Mouse (Mus musculus) ES-E14 (cell line): ENCODE measurements at regions not wholly inside any gene's neighbourhood (a gene's known extent, or its start where the extent isn't known, plus 50 kb on each side); places are given as distances from the start of the nearest gene placed in this dataset.

Experiments
- DNase-seq: peaks from one replicate; pipeline ENCODE4 v3.0.0-alpha.2; 2013; ENCODE audit warnings: low read depth, low spot score
- H3K27ac ChIP-seq: 2 replicates; pipeline ENCODE4 v1.5.1; 2012; ENCODE audit warnings: low read depth, mild to moderate bottlenecking, low read length, moderate library complexity, mixed read lengths; ENCODE audit not compliant: poor library complexity, insufficient read depth, severe bottlenecking
- H3K36me3 ChIP-seq: 2 replicates; pipeline ENCODE4 v1.6.1; 2012; ENCODE audit warnings: mild to moderate bottlenecking, low read length, moderate library complexity, mixed read lengths; ENCODE audit not compliant: control insufficient read depth, poor library complexity, insufficient read depth, severe bottlenecking
- H3K4me1 ChIP-seq, 2 experiments: fragments of 150-350 bp in 1 of 2; sonication (generic) in 1 of 2; 2 replicates each; pipeline ENCODE4 v1.6.1; 2012; ENCODE audit warnings: low read length in 2 of 2, mild to moderate bottlenecking in 1 of 2, mixed read lengths in 1 of 2; ENCODE audit not compliant: control insufficient read depth in 2 of 2, insufficient read depth in 2 of 2, poor library complexity in 1 of 2
- H3K4me3 ChIP-seq, 2 experiments: fragments of 150-350 bp in 1 of 2; sonication (generic) in 1 of 2; 2 replicates each; pipeline ENCODE4 v1.5.1; 2012; ENCODE audit warnings: low read length in 2 of 2, low read depth in 1 of 2, mild to moderate bottlenecking in 1 of 2, mixed read lengths in 1 of 2; ENCODE audit not compliant: insufficient read depth in 1 of 2, poor library complexity in 1 of 2, severe bottlenecking in 1 of 2
- H3K9ac ChIP-seq: 2 replicates; pipeline ENCODE4 v1.6.1; 2012; ENCODE audit warnings: low read depth, mild to moderate bottlenecking, low read length, mixed read lengths; ENCODE audit not compliant: poor library complexity, insufficient read depth, severe bottlenecking
- H3K9me3 ChIP-seq: fragments of 150-350 bp; sonication (generic); 2 replicates; pipeline ENCODE4 v1.6.1; 2012; ENCODE audit warnings: low read depth, mild to moderate bottlenecking, low read length; ENCODE audit not compliant: control insufficient read depth, insufficient read depth
- CHD2 ChIP-seq: IDR thresholded peaks from 2 replicates; pipeline ENCODE4 v1.6.1; 2014; ENCODE audit warnings: mild to moderate bottlenecking, low read depth, low read length, inconsistent platforms
- HCFC1 ChIP-seq: IDR thresholded peaks from 2 replicates; pipeline ENCODE4 v1.6.1; 2012; ENCODE audit warnings: low read length, inconsistent platforms, borderline replicate concordance; ENCODE audit not compliant: insufficient read depth
- MAFK ChIP-seq: IDR thresholded peaks from 2 replicates; pipeline ENCODE4 v1.6.1; 2014; ENCODE audit warnings: mild to moderate bottlenecking, low read depth, low read length, inconsistent platforms; ENCODE audit not compliant: insufficient read depth
- ZC3H11A ChIP-seq: IDR thresholded peaks from 2 replicates; pipeline ENCODE4 v1.6.1; 2012; ENCODE audit warnings: low read depth, mild to moderate bottlenecking, inconsistent platforms, low read length, borderline replicate concordance
- ZNF384 ChIP-seq: IDR thresholded peaks from 2 replicates; pipeline ENCODE4 v1.6.1; 2012; ENCODE audit warnings: low read depth, low read length, inconsistent platforms
- in situ Hi-C, 2 experiments: fragments of 600-800 bp; cut with MboI; formaldehyde crosslinking; loops; one replicate each; pipeline ENCODE4 v1.15.1; 2025; ENCODE audit warnings: low sequenced_read_pairs in 2 of 2, inconsistent platforms in 1 of 2; ENCODE audit not compliant: unreplicated experiment in 2 of 2

DNA sequence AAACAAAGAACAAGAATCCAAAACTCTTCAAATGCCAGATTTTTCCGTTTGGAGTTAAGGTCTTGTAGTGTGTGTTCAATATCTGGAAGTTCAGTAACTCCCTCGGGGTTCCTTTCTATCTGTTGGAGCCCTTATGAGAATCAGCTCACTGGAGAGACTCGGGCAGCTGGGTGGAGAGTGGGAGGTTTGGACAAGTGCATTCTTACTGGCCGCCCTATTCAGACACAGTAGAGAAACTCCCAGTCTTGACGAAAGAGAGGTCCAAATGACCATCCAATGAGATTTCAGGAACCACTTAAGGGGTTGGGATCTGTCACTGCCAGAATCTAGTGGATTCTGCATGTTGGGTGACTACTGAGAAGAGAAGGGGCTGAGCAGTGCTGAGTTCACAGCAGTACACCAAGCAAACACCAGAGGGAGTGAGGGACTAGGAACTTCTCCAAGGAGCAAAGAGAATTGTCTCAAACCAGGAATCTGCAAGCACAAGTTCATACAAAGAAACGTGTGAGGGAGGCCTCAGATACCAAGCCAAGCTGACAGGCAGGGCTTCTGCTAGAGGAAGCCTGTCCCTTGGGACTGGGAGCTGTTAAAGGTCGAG lies 310.0 kb upstream of the Magi2 start:
- no peaks in the 10 kb centered on the region for H3K9me3 ChIP-seq
- no peaks in the 10 kb centered on the region for H3K36me3 ChIP-seq
- in situ Hi-C loops = loop anchor here in 1 of 2 experiments (10.0 kb wide), 1 partner anchor 358 kb away; no protein-coding TSS in a partner anchor
- H3K27ac ChIP-seq = no peak overlapping the region
- no peak overlapping the region for H3K4me3 ChIP-seq
- TF ChIP-seq HCFC1 (no peak), ZC3H11A (peak; percentile 83; the same call in 1 of the 2 replicates)
- no peak overlapping the region for H3K9ac ChIP-seq
- H3K4me1 ChIP-seq = no peaks in the 10 kb centered on the region
- peak; percentile 73 for DNase-seq

DNA sequence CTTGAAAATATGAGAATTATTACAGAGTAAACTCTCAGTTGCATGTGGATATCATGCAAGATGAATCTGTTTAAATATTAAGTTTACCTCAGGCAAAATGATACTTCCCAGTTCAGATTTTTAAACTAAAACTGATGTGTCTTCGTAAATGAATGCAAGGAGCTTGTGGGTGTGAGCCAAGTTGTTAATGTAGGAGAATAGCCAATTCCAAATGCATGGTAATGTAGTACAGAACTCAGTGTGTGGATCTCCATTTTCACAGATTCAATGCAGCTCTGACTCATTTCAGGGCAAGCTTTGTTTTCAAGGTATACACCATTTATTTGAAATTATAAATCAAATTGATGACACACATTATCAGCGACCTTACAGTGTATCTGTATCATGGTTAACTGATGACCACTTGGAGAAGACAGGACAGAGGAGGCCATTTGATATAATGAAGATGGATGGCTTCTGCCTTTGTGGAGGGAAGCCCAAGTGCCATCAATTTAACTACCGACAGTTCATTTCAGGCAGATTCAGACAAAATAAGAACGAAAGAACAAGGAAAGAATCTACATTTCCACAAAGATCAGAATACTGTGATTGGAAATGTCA lies 272.9 kb upstream of the Magi2 start:
- Histone ChIP-seq H3K4me1 (no peaks in the 10 kb centered on the region), H3K27ac (no peak overlapping the region), H3K4me3 (no peak overlapping the region), H3K9me3 (no peaks in the 10 kb centered on the region), H3K9ac (no peak overlapping the region), H3K36me3 (no peaks in the 10 kb centered on the region)
- DNase-seq = no peak
- TF ChIP-seq MAFK (no peak), ZC3H11A (no peak), HCFC1 (no peak), ZNF384 (no peak), CHD2 (no peak)
- in situ Hi-C loops = no loop called here
